ENCODE assay signal across 21 mouse cellular contexts in the genomic region with DNA sequence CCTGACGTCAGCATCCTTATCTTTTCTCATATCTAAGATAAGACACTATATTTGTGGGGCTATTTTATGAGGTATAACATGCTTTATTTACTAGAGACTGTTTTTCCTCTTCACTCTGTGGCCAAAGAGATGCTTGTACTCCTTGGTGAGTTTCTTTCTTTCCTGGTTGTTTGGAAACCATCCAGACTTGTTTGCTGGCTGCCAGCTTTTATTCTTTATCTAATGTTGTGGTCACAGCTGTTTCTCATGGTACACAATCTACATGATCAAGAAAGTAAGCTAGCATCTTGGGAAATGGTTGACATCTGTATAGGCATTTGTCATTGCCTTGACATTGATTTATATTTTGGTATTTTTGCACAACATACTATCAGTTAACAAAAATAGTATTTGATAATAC. TPM values are rescaled to one million over a fixed set of nuclear protein-coding genes. Genes with fewer than 3 reads are reported as not detected.
"Had no signal": no experiment of that assay in that cellular context is flagged by ENCODE, and none has a peak within 500 bp of the region (broad histone marks: within the 10 kb centered on the region; RNA-seq: fewer than 3 reads in every experiment).

No protein-coding gene starts in this region.

- H3K27ac ChIP-seq: liver, embryonic 13.5 days; liver, embryonic 15.5 days; lung, embryonic 15.5 days; macrophage; midbrain, embryonic 13.5 days; midbrain, embryonic 15.5 days; neural tube, embryonic 13.5 days; neural tube, embryonic 15.5 days had no signal

- H3K9me3 ChIP-seq: liver, embryonic 13.5 days; liver, embryonic 15.5 days; lung, embryonic 15.5 days; megakaryocyte, embryonic 14.5 days; midbrain, embryonic 13.5 days; midbrain, embryonic 15.5 days; neural tube, embryonic 15.5 days had no signal

- H3K36me3 ChIP-seq: liver, embryonic 13.5 days; liver, embryonic 15.5 days; lung, embryonic 15.5 days; midbrain, embryonic 13.5 days; midbrain, embryonic 15.5 days; neural tube, embryonic 13.5 days; neural tube, embryonic 15.5 days had no signal

- DNase-seq: liver, embryonic 13.5 days; liver, postnatal 0 days; lung, postnatal 14 days; lung, postnatal 36 days; retina, postnatal 1 day; right cerebral cortex, adult 18-20 months; right cerebral cortex, postnatal 25 days; right cerebral cortex, postnatal 4 days; spleen, adult 18-20 months; thymus, adult 18-20 months; thymus, postnatal 36 days had no signal

- H3K4me1 ChIP-seq: liver, embryonic 13.5 days; liver, embryonic 15.5 days; lung, embryonic 15.5 days; megakaryocyte, embryonic 14.5 days; midbrain, embryonic 13.5 days; midbrain, embryonic 15.5 days; neural tube, embryonic 13.5 days; neural tube, embryonic 15.5 days had no signal

- ATAC-seq: liver, postnatal 0 days; lung, postnatal 0 days; midbrain, embryonic 13.5 days; midbrain, embryonic 15.5 days had no signal

- H3K9ac ChIP-seq: liver, embryonic 13.5 days; liver, embryonic 15.5 days; liver, postnatal 0 days; lung, embryonic 15.5 days; midbrain, embryonic 13.5 days; midbrain, embryonic 15.5 days; neural tube, embryonic 13.5 days; neural tube, embryonic 15.5 days had no signal

- H3K4me2 ChIP-seq: liver, embryonic 13.5 days; liver, embryonic 15.5 days; lung, embryonic 15.5 days; midbrain, embryonic 11.5 days; midbrain, embryonic 13.5 days; midbrain, embryonic 15.5 days; neural tube, embryonic 13.5 days; neural tube, embryonic 15.5 days had no signal

- H3K4me3 ChIP-seq: liver, embryonic 13.5 days; liver, embryonic 15.5 days; lung, embryonic 15.5 days; megakaryocyte, embryonic 14.5 days; midbrain, embryonic 13.5 days; midbrain, embryonic 15.5 days; neural tube, embryonic 13.5 days; neural tube, embryonic 15.5 days had no signal

- H3K27me3 ChIP-seq: liver, embryonic 13.5 days; liver, embryonic 15.5 days; lung, embryonic 15.5 days; megakaryocyte, embryonic 14.5 days; midbrain, embryonic 13.5 days; midbrain, embryonic 15.5 days; neural tube, embryonic 13.5 days; neural tube, embryonic 15.5 days had no signal

RNA-seq across cellular contexts. Expression of a gene that starts 37.1 kb away (rescaled TPM):
- polyA plus RNA-seq: macrophage had no signal
